Mouse (Mus musculus) adrenal gland, postnatal 14 days (tissue): ENCODE results near the gene Tubg2. TPM values are rescaled to one million over a fixed set of nuclear protein-coding genes. Genes with fewer than 3 reads are reported as not detected.
A peak's percentile ranks its signal among the peaks of the same experiment; 100 is the strongest.
"Not testable (repeated sequence)": the region's sequence is repeated elsewhere in the genome, so short reads cannot be mapped to it uniquely, and the experiment has no call there.

Experiments used
- DNase-seq: peaks from one replicate; pipeline ENCODE4 v3.0.0; 2021; ENCODE audit warnings: mixed read lengths
- total RNA-seq: library from RNA; stranded (reverse); gene quantifications from 2 replicates; pipeline ENCODE4 v1.2.3, GENCODE M21; 2021

Gene Tubg2
- total RNA-seq, 1 experiment from 2014 or later = 7.9 TPM

DNA sequence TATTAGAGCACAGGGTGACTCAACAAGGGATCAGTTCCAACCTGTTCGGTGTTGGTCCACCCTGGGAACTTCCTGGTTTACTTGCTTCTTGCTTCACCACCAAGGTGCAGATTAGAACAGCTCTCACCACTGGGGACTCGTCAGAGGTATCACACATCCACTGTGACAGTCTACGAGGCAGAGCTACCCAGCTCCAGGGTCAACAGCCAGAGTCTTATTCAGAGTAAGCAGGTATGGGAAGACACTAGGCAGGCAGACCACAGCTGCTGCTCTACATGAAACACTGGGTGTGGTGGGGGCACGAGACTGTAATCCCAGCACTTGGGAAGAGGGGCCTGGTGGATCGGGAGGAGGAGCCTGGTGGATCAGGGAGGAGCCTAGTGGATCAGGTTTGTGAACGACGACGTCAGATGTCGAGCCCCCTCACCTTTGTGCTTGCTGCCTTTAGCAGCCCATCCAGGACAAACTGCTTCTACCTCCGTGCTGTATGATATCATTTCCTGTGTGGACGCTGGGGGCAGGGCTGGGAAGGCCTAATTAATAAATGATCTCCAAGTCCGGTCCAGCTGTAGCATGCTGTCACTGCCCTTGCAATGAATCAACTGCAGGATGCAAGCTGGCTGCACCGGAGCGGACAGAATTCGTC is 17.0 kb upstream of the Tubg2 start:
- DNase-seq = peak; percentile 72

DNA sequence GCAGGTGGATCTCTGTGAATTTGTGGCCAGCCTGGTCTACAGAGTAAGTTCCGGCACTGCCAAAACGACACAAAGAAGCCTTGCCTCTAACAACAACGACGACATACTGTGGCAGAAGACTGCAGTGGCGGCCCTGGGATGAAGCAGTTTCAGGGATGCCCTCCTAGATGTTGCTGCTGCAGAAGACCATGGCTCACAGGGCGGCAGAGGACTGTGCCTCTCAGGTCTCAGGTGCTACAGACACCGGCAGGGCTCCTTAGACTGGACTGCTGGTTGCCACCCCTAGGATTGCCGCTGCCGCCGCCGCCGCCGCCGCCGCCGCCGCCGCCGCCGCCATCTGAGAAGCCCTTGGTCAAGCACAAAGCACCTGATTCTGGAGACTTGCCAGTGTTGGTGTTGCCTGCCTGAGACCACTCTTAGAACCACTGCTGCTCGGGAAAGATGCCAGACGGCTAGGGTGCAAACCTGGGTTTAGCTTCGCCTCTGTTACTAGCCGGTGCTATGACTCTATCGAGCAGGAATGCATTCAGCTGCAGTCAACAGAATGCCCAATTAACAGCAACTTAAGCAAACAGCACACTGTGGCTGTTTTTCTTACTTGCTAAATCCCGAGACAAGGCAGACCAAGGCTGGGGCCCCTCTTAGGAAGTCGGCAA is 15.4 kb upstream of the Tubg2 start:
- DNase-seq = no peak

DNA sequence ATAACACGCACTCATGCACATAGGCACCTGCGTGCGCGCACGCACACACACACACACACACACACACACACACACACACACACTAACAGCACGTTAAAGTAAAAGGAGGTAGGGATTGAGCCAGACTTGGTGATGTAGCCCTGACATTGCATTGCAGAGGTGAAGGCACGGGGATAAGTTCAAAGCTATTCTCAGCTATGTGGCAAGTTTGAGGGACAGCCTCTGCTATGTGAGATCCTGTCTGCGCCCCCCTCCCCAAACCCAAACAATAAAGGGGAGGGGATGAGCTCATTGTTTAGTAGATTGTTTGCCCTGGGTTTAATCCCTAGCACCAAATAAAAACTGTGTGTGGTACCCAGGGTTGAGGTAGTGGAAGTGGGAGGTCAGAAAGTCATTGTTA is 14.6 kb upstream of the Tubg2 start:
- DNase-seq = no peak

DNA sequence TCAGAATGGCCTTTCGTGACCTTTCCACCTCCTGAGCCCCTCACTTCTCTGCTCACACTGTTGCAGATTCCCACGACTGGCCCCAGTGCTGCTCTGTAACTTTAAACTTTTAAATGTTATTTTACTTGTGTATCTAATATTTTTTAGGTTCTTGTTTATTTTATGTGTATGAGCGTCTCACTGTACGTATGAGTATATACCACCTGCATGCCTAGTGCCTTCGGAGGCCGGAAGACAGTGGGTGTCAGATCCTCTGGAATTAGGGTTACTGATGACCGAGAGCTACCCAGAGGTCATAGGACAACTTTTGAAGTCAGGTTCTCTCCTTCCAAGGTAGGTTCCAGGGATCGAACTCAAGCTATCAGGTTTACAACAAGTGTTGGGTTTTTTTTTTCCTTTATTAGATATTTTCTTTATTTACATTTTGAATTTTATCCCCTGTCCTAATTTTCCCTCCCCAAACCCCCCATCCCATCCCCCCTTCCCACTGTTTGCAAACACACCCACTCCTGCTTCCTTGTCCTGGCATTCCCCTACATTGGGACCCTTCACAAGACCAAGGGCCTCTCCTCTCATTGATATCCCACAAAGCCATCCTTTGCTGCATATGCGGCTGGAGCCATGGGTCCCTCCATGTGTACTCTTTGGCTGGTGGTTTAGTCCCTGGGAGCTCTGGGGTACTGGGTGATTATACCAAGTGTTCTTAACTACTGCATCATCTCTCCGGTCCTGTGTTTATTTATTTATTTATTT is 13.3 kb upstream of the Tubg2 start:
- DNase-seq = no peak

DNA sequence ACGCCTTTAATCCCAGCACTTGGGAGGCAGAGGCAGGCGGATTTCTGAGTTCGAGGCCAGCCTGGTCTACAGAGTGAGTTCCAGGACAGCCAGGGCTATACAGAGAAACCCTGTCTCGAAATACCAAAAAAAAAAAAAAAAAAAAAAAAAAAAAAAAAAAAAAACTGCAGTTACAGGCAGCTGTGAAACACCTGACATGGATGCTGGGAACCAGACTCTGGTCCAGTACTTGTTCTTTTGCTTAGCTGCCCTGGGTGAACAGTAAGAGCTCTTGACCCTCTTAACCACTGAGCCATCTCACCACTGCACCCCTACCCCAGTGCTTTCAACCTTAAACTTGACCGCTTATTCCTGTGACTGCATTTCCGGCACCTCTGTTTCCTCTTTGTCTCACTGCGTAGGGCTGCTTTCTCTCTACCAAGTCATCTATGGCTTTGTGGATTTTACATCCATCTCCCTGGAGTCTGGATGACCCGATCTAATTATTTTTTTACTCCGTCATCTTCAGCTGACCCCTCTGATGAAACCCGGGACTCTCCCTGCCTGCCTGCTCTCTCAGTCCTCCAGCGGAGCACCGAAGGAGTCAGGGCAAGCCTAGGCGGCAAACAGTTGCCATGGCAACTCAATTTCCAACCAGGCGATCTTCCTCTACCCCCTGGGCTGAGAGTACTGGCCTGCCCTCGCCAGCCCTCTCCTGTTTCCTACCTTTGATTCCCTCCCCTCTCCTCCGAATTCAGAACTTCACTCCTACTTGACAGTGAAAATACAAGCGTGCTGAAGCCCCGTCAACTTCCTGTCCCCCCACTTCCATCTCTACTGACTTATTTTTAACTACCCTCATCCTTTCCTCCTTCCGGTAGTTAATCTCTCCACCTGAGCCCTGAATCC is 12.1 kb upstream of the Tubg2 start:
- DNase-seq = peak; percentile 61

DNA sequence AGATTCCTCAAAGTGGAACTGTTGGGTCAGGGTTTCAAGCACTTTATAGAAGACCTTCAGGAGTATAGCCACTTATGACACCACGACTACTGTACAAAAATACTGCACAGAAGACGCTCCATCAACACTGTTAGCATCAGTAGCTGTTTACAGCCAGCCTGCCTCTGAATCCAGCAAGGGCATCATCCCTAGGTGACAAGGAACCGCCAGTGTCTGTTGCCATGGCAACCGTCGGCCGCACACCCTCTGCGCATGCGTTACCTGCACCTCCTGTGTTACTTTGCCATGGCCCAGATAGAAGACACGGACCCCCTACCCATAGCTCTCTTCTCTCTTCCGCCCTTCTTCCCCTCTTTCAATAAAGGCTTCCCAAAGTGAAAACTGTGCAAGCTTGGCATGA is 9.3 kb upstream of the Tubg2 start:
- no peak for DNase-seq

DNA sequence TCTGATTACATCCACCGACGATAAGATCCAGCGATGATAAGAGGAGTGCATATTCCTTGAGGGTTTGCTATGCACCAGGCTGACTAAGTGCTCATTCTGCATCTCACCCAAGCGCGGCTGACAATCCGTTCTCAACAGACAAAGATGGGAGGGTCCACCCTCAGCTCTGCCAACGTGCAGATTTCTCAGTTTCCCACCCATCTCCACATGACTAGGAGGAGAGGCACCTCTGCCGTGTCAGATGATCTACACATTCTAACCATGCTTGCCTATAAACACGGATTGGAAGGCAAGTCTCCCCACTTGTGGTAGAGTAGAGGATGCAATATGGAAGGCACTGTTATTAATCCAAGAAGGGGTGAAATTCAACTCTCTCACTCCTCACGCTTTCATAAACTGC is 7.0 kb upstream of the Tubg2 start:
- no peak for DNase-seq

DNA sequence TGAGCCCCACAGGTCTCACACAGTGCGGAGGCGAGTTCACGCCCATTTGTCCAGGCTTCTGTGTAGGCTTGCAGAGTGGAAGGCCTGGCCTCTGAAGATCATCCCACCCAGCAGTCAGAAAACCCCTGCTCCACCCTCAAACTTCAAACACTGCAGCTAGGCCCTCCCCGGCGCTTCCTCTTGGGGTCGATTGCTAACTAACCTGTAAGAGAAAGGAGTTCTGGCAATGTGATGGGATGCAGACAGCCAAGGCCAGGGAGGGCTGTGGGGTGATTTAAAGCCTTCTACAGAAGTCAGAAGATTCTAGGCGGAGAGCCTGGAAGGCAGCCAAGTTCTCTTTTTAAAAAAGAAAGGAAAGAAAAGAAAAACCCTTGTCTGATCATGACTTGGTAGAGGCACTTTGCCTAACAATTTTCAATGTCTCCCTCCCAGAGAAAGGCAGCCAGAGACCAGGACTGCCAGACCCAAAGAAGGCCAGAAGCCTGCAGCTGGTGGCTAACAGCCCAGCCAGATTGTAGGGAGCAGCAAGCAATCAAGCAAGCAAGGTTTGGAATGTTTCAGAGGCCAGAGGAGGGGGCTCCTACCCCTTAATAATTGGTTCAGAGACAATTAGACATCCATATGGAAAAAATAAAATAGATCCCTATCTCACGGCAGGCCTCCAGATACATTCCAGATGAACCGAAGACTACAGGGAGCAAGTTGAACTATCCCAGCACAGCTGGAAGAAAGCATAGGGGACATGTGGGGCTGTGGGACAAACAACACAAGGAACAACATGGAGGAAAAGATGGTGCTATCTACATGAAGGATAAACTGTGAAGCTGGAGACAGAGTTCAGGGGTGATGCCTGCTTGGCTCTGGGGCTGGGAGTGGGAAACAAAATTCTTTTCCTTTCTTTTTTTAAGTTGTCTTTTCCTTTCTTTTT is 6.3 kb upstream of the Tubg2 start:
- DNase-seq = peak; percentile 72

DNA sequence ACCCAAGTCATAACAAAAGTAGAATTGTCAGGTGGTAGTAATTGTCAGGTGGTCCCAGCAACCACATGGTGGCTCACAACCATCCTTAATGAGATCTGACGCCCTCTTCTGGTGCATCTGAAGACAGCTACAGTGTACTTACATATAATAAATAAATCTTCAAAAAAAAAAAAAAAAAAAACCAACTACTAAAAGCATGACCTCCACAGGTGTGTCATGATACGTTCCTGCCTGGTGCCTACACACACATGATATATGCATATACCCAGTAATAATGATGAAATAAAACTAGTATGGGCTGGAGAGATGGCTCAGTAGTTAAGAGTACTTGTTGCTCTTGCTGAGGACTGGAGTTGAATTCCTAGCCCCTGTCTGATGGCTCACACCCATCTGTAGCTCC is 4.6 kb upstream of the Tubg2 start:
- DNase-seq = no peak

DNA sequence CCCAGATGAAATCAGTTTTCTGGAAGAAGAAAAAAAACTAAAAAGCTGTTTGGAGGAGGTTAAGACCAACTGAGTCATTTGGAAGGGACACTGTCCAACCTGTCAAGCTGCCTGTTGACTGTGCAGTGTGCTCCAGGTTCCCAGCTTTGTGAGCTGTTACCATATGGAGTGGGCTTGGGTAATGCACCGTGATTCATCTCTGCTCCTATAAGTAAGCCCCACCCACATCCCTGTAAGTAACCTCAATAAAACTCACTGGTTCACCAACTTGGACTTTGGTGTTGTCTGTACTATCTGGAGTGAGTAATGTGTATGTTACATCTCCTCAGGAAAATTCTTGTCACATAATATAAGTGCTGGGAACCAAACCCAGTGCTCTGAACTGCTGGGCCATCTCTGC is 2.9 kb upstream of the Tubg2 start:
- no peak for DNase-seq

DNA sequence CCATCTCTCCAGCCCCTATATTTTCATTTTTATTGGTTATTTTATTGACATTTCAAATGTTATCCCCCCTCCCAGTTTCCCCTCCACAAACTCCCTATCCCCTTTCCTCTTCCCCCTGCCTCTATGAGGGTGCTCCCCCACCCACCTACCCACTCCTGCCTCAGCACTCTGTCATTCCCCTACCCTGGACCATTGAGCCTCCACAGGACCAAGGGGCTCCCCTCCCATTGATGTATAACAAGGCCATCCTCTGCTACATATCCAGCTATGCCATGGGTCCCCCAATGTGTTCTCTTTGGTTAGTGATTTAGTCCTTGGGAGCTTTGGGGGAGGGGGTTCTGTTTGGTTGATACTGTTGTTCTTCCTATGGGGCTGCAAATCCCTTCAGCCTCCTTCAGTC is 1.1 kb upstream of the Tubg2 start:
- no peak for DNase-seq

DNA sequence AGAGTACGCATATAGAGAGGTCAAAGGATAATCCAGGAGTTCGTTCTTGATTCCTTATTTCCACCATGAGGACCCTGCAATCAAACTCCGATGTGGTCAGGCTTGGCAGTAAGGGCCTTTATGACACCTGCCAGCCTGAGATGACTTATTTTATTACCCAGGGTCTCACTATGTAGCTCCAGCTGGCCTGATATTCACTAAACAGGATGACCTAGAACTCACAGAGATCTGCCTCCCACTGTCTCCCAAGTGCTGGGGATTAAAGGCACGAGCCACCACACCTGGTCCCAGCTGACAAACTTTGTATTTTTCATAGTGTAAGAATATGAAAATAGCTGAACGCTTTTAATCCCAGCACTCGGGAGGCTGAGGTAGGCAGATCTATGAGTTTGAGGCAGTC is 556 bp upstream of the Tubg2 start:
- DNase-seq = no peak

DNA sequence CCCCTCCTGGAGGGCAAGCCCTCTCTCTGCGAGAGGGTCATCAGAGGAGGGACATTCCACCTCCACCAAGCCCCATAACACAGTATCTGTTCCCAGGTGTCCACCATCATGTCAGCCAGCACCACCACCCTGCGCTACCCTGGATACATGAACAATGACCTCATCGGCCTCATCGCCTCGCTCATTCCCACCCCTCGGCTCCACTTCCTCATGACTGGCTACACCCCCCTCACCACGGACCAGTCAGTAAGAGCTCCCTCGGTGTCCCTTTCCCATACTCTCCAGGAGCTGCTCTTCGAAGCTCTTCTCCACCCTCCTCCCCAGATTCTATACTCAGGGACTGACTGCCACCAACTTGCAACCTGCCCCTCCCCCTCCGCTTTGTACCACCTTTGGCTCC is 4.4 kb downstream of the Tubg2 start:
- not testable (repeated sequence) for DNase-seq

DNA sequence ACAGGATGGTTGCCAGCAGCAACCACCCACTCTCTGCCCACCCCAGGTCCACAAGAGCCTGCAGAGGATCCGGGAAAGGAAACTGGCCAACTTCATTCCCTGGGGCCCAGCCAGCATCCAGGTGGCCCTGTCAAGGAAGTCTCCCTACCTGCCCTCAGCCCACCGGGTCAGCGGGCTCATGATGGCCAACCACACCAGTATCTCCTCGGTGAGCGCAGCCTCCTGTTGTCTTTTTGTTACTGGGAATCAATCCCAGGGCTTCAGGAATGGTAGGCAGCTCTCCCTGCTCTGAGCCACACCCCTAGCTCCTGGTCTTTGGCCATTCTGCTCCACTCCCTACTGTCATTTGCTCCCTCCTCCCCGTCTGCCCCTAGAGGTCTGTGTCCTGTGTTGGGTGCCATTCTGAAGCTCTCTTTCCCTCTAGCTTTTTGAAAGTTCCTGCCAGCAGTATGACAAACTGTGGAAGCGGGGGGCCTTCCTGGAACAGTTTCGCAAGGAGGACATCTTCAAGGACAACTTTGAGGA is 5.3 kb downstream of the Tubg2 start:
- DNase-seq = not testable (repeated sequence)

DNA sequence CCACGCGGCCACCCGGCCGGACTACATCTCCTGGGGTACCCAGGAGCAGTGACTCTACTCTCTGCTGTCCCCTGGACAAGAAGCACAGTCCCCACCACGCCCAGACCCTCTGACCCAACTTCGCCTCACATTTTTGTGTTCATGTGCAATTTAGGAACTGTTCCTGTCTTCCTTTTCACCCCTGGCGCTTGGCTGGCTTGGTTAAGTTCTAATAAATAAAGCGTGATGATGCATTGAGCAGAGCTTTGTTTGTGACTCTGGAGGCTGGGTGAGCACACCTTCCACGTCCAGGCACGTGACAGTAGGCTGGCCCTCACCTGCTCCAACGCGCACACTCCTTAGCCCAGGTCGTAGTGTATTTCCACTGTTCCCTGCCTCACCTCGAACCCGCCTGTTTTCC is 5.8 kb downstream of the Tubg2 start:
- DNase-seq = no peak

DNA sequence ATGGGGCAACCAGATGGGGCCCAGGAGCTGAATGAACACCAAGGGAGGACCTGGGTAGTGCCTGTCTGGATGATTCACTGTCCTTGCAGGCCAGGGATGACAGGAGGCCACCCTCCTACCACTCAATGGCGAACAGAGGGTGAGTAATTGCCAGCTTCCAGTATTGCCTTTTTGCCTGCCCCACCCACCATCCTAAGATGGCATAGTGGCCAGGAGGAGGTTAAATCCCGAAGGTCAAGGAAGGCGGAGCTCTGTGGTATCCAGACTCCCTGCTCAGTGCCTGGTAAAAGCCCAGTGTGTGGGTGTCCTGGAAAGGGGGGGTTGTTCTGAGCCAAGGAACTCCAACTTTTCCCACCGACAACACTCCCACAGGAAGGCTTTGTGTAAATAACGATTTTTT is 6.6 kb downstream of the Tubg2 start:
- peak; percentile 66 for DNase-seq

DNA sequence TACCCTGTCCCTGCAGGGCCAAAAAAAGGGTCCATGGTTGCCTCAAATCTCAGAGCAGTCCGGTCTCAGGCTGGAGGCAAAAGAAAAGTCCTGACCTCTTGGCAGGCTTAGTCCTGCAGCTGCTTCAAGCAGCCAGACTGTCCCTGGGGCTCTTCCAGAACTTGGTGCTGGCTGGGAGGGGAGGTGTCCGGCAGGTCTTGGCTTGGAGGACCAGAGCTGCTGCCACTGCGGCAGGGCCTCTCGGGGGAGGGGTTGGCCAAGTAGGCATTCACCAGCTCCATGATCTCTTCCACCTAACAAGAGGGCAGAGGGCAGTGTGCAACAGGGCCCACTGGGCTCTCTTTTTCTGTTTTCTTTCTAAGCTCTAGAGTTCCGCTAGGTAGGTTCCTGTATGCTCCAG is 7.1 kb downstream of the Tubg2 start:
- DNase-seq = peak; percentile 80

DNA sequence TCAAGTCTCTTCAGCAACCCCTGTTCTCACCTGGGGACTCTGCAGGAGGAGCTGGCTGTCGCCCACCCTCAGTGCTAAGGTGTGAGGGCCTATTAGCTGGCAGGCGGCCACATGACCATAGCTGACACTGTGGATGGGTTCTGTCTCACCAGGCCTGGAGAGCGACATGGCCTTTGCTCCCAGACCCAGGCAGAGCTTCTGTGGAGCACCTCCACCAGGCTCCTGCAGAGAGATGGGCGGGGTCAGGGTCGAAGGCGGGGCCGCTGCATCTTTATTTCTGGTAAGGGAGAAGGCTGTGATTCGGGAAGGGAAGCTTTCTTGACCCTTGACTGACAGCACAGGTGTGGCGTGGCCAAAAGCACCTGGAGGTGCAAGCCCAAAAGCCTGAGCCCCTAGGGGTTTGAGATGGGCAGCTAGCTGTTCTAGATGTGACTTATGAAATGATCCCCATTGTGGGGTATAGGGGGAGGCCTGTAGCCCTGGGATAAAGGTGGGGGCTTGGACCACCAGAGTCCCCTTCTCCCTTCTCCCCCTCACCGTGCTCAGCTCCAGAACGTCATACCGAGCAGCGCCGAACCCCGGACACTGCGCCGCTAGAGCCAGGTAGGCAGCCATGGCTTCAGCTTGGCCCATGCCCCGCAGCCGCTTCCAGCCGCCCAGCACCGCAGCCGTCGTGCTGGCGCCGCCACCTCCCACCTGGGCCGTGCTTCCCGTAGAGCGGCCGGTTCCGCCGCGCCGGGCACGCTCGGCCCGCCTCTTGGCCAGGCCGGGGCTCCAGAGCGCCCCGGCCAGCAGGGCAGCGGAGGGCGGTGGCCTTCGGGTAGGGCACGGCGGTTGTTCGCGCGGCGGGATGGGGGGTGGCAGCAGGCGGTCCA is 8.0 kb downstream of the Tubg2 start:
- no peak for DNase-seq

DNA sequence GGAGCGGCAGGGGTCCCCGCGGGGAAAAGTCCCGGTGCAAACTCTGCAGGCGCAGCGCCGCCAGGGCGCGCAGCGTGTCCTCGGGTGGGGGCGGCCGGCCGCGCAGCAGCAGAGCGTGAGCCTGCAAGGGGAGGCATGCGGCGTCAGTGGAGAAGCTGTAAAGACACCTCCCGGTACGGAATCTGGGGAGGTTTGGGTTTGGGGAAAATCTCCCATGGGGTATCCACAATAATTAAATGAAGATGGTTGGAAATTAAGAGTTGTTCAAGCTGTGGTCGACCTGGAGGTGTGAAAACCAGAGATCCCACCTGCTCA is 8.6 kb downstream of the Tubg2 start:
- DNase-seq = no peak
